8 mouse cellular contexts compared by ENCODE assay signal in the genomic region with DNA sequence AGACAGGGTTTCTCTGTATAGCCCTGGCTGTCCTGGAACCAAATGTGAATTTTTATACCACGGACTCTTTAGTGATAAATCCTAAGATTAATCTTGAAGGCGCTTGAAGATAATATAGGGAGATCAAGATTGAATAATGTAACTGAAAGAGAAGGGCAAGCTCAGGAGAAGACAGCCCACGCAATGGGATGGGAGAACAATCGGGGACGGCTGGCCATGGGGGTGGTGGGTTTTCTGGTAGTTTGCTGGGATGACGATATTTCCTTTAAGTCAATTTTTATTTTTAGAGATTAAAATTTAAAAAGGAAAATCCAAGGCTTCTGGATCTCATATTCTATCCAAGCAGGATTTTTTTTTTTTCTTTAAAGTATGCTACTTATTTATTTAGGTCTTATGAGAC. TPM values are rescaled to one million over a fixed set of nuclear protein-coding genes. Genes with fewer than 3 reads are reported as not detected.
DNase-seq lines count a peak whose midpoint lies in the region; ATAC-seq and TF ChIP-seq lines count a peak whose summit lies in the region.

No protein-coding gene starts in this region.

- peak overlapping the region; percentile 75 for H3K27ac ChIP-seq in heart, embryonic 10.5 days
- no peak overlapping the region for H3K27ac ChIP-seq in hindbrain, embryonic 11.5 days (ENCODE audit: low read depth, low read length)
- H3K27ac ChIP-seq in midbrain, embryonic 10.5 days (replicated peaks), result peak overlapping the region; percentile 78

- WGBS in heart, embryonic 10.5 days, result 41% methylated on average over 6 of the region's 6 CpGs
- whole genome bisulfite sequencing in hindbrain, embryonic 11.5 days, result 65% methylated on average over 6 of the region's 6 CpGs
- 57% methylated on average over 6 of the region's 6 CpGs for WGBS in midbrain, embryonic 10.5 days

- ATAC-seq in G1E (ENCODE audit: extremely low read depth, insufficient number of reproducible peaks, low FRiP score, poor library complexity, severe bottlenecking), result no peak
- peak; percentile 30; the same call in 1 of the 2 replicates for ATAC-seq in hindbrain, embryonic 11.5 days (ENCODE audit: low FRiP score)

- 0 out of 2 replicates have a peak, but pooled peaks cover 9% of the 10 kb centered on the region for H3K36me3 ChIP-seq in heart, embryonic 10.5 days
- H3K36me3 ChIP-seq in G1E (replicated peaks), result peaks cover 10% of the 10 kb centered on the region
- H3K36me3 ChIP-seq in hindbrain, embryonic 11.5 days (ENCODE audit: control insufficient read depth, insufficient read depth, low read length), result no peaks in the 10 kb centered on the region; the same call in 1 of the 2 replicates
- peaks cover 17% of the 10 kb centered on the region for H3K36me3 ChIP-seq in midbrain, embryonic 10.5 days

- no peak for TF ChIP-seq CTCF in G1E (IDR thresholded peaks at IDR 0.05; ENCODE audit: low read depth, low read length)

- H3K9ac ChIP-seq in hindbrain, embryonic 11.5 days (ENCODE audit: low read depth, low read length), result peak overlapping the region; percentile 65

- H3K4me1 ChIP-seq in heart, embryonic 10.5 days, result peaks cover 27% of the 10 kb centered on the region
- peaks cover 36% of the 10 kb centered on the region for H3K4me1 ChIP-seq in G1E (ENCODE audit: insufficient read depth, low read depth, low read length)
- H3K4me1 ChIP-seq in hindbrain, embryonic 11.5 days (replicated peaks; ENCODE audit: control insufficient read depth, insufficient read depth, low read length), result no peaks in the 10 kb centered on the region
- H3K4me1 ChIP-seq in midbrain, embryonic 10.5 days, result peaks cover 19% of the 10 kb centered on the region

- no peaks in the 10 kb centered on the region for H3K9me3 ChIP-seq in heart, embryonic 10.5 days
- no peaks in the 10 kb centered on the region for H3K9me3 ChIP-seq in G1E (replicated peaks)
- H3K9me3 ChIP-seq in hindbrain, embryonic 11.5 days (ENCODE audit: control insufficient read depth, low read length), result no peaks in the 10 kb centered on the region
- no peaks in the 10 kb centered on the region for H3K9me3 ChIP-seq in midbrain, embryonic 10.5 days (replicated peaks)

- H3K4me2 ChIP-seq in hindbrain, embryonic 11.5 days (replicated peaks; ENCODE audit: low read depth, low read length), result peak overlapping the region; percentile 57

- H3K4me3 ChIP-seq in heart, embryonic 10.5 days, result peak overlapping the region; percentile 66
- H3K4me3 ChIP-seq in G1E (ENCODE audit: low read depth, low read length), result peak overlapping the region; percentile 70
- peak overlapping the region; percentile 43 for H3K4me3 ChIP-seq in hindbrain, embryonic 11.5 days (ENCODE audit: low read depth, low read length)
- H3K4me3 ChIP-seq in midbrain, embryonic 10.5 days, result peak overlapping the region; percentile 59

- no peak for DNase-seq in heart, embryonic 10.5 days (ENCODE audit: low spot score)
- DNase-seq in heart, adult 11 months, result no peak
- DNase-seq in G1E (ENCODE audit: low spot score), result no peak
- no peak for DNase-seq in hindbrain, embryonic 11.5 days (ENCODE audit: low spot score)
- no peak for DNase-seq in midbrain, embryonic 10.5 days (ENCODE audit: low spot score)
- no peak for DNase-seq in cerebellum, adult 18-20 months
- no peak for DNase-seq in frontal cortex, adult 2 months (ENCODE audit: extremely low spot score in 1 of 2, low spot score in 1 of 2)
- no peak for DNase-seq in yolk sac, embryonic 10.5 days (ENCODE audit: low spot score)

- peaks cover 5% of the 10 kb centered on the region; the same call in 1 of the 2 replicates for H3K27me3 ChIP-seq in heart, embryonic 10.5 days (ENCODE audit: insufficient read depth, poor library complexity, severe bottlenecking)
- peaks cover 3% of the 10 kb centered on the region; the same call in 1 of the 2 replicates for H3K27me3 ChIP-seq in G1E (ENCODE audit: insufficient read depth, low read length)
- H3K27me3 ChIP-seq in hindbrain, embryonic 11.5 days (ENCODE audit: control insufficient read depth, insufficient read depth, low read length), result no peaks in the 10 kb centered on the region
- no peaks in the 10 kb centered on the region for H3K27me3 ChIP-seq in midbrain, embryonic 10.5 days (ENCODE audit: low read depth, poor library complexity, severe bottlenecking)

RNA-seq across cellular contexts. Expression of a gene that starts 10.0 kb away (rescaled TPM):
- 54.1 and 55.6 TPM in 2 replicates for polyA plus RNA-seq in heart, embryonic 10.5 days (2016; fragmentation: Nextera tagmentation; extraction: Ambion mirVana)
- total RNA-seq in G1E (2014; fragmentation: Nextera tagmentation), result 10.5 and 16.0 TPM in 2 replicates
- total RNA-seq in G1E (2017), result 7.2 TPM in 2 replicates
- 19.5 and 23.1 TPM in 2 replicates for polyA plus RNA-seq in G1E (2012)
- 72.1 and 72.9 TPM in 2 replicates for polyA plus RNA-seq in hindbrain, embryonic 11.5 days (2014; fragmentation: Nextera tagmentation; extraction: Ambion mirVana)
- polyA plus RNA-seq in midbrain, embryonic 10.5 days (2016; fragmentation: Nextera tagmentation; extraction: Ambion mirVana), result 52.0 and 61.2 TPM in 2 replicates
- polyA plus RNA-seq in frontal cortex, adult 2 months (2012; rRNA removed), result 933 and 972 TPM in 2 replicates

RNA-seq across cellular contexts. Expression of a gene that starts 10.0 kb away (rescaled TPM):
- 36.3 and 37.4 TPM in 2 replicates for polyA plus RNA-seq in heart, embryonic 10.5 days (2016; fragmentation: Nextera tagmentation; extraction: Ambion mirVana)
- total RNA-seq in G1E (2014; fragmentation: Nextera tagmentation) (18.8 and 26.0 TPM in 2 replicates), G1E (2017) (5.2 and 10.0 TPM in 2 replicates)
- 61.2 and 61.5 TPM in 2 replicates for polyA plus RNA-seq in G1E (2012)
- polyA plus RNA-seq in hindbrain, embryonic 11.5 days (2014; fragmentation: Nextera tagmentation; extraction: Ambion mirVana), result 22.4 and 24.5 TPM in 2 replicates
- 37.3 and 39.3 TPM in 2 replicates for polyA plus RNA-seq in midbrain, embryonic 10.5 days (2016; fragmentation: Nextera tagmentation; extraction: Ambion mirVana)
- 32.0 and 32.3 TPM in 2 replicates for polyA plus RNA-seq in frontal cortex, adult 2 months (2012; rRNA removed)

RNA-seq across cellular contexts. Expression of a gene that starts 20.0 kb away (rescaled TPM):
- polyA plus RNA-seq in heart, embryonic 10.5 days (2016; fragmentation: Nextera tagmentation; extraction: Ambion mirVana), result 0.54 and 0.59 TPM in 2 replicates
- total RNA-seq in G1E (2014; fragmentation: Nextera tagmentation) (0.38 TPM in 1 of 2 replicates, not detected in the other), G1E (2017) (0.11 and 0.12 TPM in 2 replicates)
- 0.09 and 0.11 TPM in 2 replicates for polyA plus RNA-seq in G1E (2012)
- 0.21 and 0.96 TPM in 2 replicates for polyA plus RNA-seq in hindbrain, embryonic 11.5 days (2014; fragmentation: Nextera tagmentation; extraction: Ambion mirVana)
- 0.33 and 0.52 TPM in 2 replicates for polyA plus RNA-seq in midbrain, embryonic 10.5 days (2016; fragmentation: Nextera tagmentation; extraction: Ambion mirVana)
- 0.44 and 0.66 TPM in 2 replicates for polyA plus RNA-seq in frontal cortex, adult 2 months (2012; rRNA removed)

RNA-seq across cellular contexts. Expression of a gene that starts 43.9 kb away (rescaled TPM):
- 2.4 and 2.8 TPM in 2 replicates for polyA plus RNA-seq in heart, embryonic 10.5 days (2016; fragmentation: Nextera tagmentation; extraction: Ambion mirVana)
- total RNA-seq in G1E (2014; fragmentation: Nextera tagmentation) (1.5 and 1.7 TPM in 2 replicates), G1E (2017) (0.93 and 1.3 TPM in 2 replicates)
- polyA plus RNA-seq in G1E (2012), result 2.3 and 2.7 TPM in 2 replicates
- polyA plus RNA-seq in hindbrain, embryonic 11.5 days (2014; fragmentation: Nextera tagmentation; extraction: Ambion mirVana), result 0.53 and 1.0 TPM in 2 replicates
- polyA plus RNA-seq in midbrain, embryonic 10.5 days (2016; fragmentation: Nextera tagmentation; extraction: Ambion mirVana), result 2.3 and 2.5 TPM in 2 replicates
- polyA plus RNA-seq in frontal cortex, adult 2 months (2012; rRNA removed), result 0.29 and 0.46 TPM in 2 replicates

RNA-seq across cellular contexts. Expression of a gene that starts 48.3 kb away (rescaled TPM):
- polyA plus RNA-seq in heart, embryonic 10.5 days (2016; fragmentation: Nextera tagmentation; extraction: Ambion mirVana), result 94.8 and 106 TPM in 2 replicates
- total RNA-seq in G1E (2014; fragmentation: Nextera tagmentation) (69.0 and 84.8 TPM in 2 replicates), G1E (2017) (41.7 and 42.1 TPM in 2 replicates)
- polyA plus RNA-seq in G1E (2012), result 46.0 and 52.4 TPM in 2 replicates
- 67.5 and 71.7 TPM in 2 replicates for polyA plus RNA-seq in hindbrain, embryonic 11.5 days (2014; fragmentation: Nextera tagmentation; extraction: Ambion mirVana)
- 85.9 and 89.4 TPM in 2 replicates for polyA plus RNA-seq in midbrain, embryonic 10.5 days (2016; fragmentation: Nextera tagmentation; extraction: Ambion mirVana)
- polyA plus RNA-seq in frontal cortex, adult 2 months (2012; rRNA removed), result 114 and 122 TPM in 2 replicates

Comparison
In these comparisons a context has a peak if more than half of its experiments do, and no peak if none do; other contexts are left out.
1. RNA of a gene that starts 10.0 kb away (polyA plus RNA-seq): 933 to 972 TPM in frontal cortex, adult 2 months; 72.1 to 72.9 TPM in hindbrain, embryonic 11.5 days, 54.1 to 55.6 TPM in heart, embryonic 10.5 days, 52.0 to 61.2 TPM in midbrain, embryonic 10.5 days and 19.5 to 23.1 TPM in G1E; every median in the first group is over 10 times any median in the second.
2. Peak in every context shown above with its lines, with median percentiles within 50 percentile points of each other: H3K4me3 ChIP-seq.